Mouse (Mus musculus) forebrain, embryonic 15.5 days (tissue): ENCODE data around the gene Lats1. TPM values are rescaled to one million over a fixed set of nuclear protein-coding genes. Genes with fewer than 3 reads are reported as not detected.
"Not testable (repeated sequence)": the region's sequence is repeated elsewhere in the genome, so short reads cannot be mapped to it uniquely, and the experiment has no call there.

ENCODE experiments used
- ATAC-seq: fragments of 200-750 bp; cut with Nextera tagmentation; replicated peaks from 2 replicates; pipeline ENCODE4 v1.8.0; 2017; ENCODE audit warnings: mild to moderate bottlenecking, moderate TSS enrichment, moderate library complexity
- H3K27ac ChIP-seq: fragments of 300-500 bp; sonication (generic); replicated peaks from 2 replicates; pipeline ENCODE4 v1.5.1; 2015; ENCODE audit warnings: mild to moderate bottlenecking, inconsistent platforms
- H3K27me3 ChIP-seq: fragments of 300-500 bp; sonication (generic); 2 replicates; pipeline ENCODE4 v1.6.1; 2015; ENCODE audit warnings: inconsistent platforms
- H3K36me3 ChIP-seq: fragments of 300-500 bp; sonication (generic); 2 replicates; pipeline ENCODE4 v1.6.1; 2015; ENCODE audit warnings: mild to moderate bottlenecking, inconsistent platforms
- H3K4me1 ChIP-seq: fragments of 300-500 bp; sonication (generic); 2 replicates; pipeline ENCODE4 v1.6.1; 2015; ENCODE audit warnings: inconsistent platforms
- H3K4me2 ChIP-seq: fragments of 300-500 bp; sonication (generic); replicated peaks from 2 replicates; pipeline ENCODE4 v1.6.1; 2015; ENCODE audit warnings: mild to moderate bottlenecking, inconsistent platforms
- H3K4me3 ChIP-seq: fragments of 300-500 bp; sonication (generic); 2 replicates; pipeline ENCODE4 v1.5.1; 2015; ENCODE audit warnings: mild to moderate bottlenecking, inconsistent platforms
- H3K9ac ChIP-seq: fragments of 300-500 bp; sonication (generic); replicated peaks from 2 replicates; pipeline ENCODE4 v1.6.1; 2015; ENCODE audit warnings: mild to moderate bottlenecking, inconsistent platforms
- H3K9me3 ChIP-seq: fragments of 300-500 bp; sonication (generic); 2 replicates; pipeline ENCODE4 v1.6.1; 2016; ENCODE audit warnings: inconsistent platforms
- WGBS: fragments of 180-500 bp; shearing (Covaris S2); methylation state at CpG from one replicate; pipeline ENCODE4 v1.1.7; 2015; ENCODE audit warnings: mixed read lengths; 5-methylcytosine and 5-hydroxymethylcytosine counted together
- polyA plus RNA-seq: library from polyadenylated mRNA; unstranded; fragments of >200 nt; fragmentation: Nextera tagmentation; extraction: Ambion mirVana; gene quantifications from 2 replicates; pipeline ENCODE4 v1.2.1, GENCODE M21; 2015

The Lats1 gene
- polyA plus RNA-seq, 1 experiment from 2014 or later: 10.8 TPM

GRCm38 (mm10) chr10:7731582-7731981 is 50.6 kb downstream of the Lats1 start:
- Histone ChIP-seq H3K36me3 (no peaks in the 10 kb centered on the region), H3K27me3 (no peaks in the 10 kb centered on the region), H3K9me3 (no peaks in the 10 kb centered on the region), H3K27ac (no peak overlapping the region), H3K4me1 (peaks cover 16% of the 10 kb centered on the region), H3K9ac (no peak overlapping the region), H3K4me2 (no peak overlapping the region), H3K4me3 (no peak overlapping the region)
- ATAC-seq: no peak

- Histone ChIP-seq H3K27ac (no peak overlapping the region), H3K27me3 (no peaks in the 10 kb centered on the region), H3K4me2 (no peak overlapping the region), H3K4me3 (no peak overlapping the region), H3K9me3 (no peaks in the 10 kb centered on the region), H3K36me3 (peaks cover 7% of the 10 kb centered on the region), H3K4me1 (no peaks in the 10 kb centered on the region), H3K9ac (no peak overlapping the region)
- ATAC-seq: no peak
Measured at GRCm38 (mm10) chr10:7737122-7737521, 56.1 kb downstream of the Lats1 start.

- ATAC-seq: no peak
- H3K27ac ChIP-seq: no peak overlapping the region
- 84% methylated on average over 3 of the region's 3 CpGs for WGBS
- H3K4me1 ChIP-seq: no peaks in the 10 kb centered on the region
- H3K27me3 ChIP-seq: no peaks in the 10 kb centered on the region
- H3K4me3 ChIP-seq: no peak overlapping the region
- no peak overlapping the region for H3K4me2 ChIP-seq
- peaks cover 10% of the 10 kb centered on the region for H3K36me3 ChIP-seq
- no peaks in the 10 kb centered on the region for H3K9me3 ChIP-seq
- H3K9ac ChIP-seq: no peak overlapping the region
Measured at GRCm38 (mm10) chr10:7737914-7738313, 56.9 kb downstream of the Lats1 start.

- H3K27ac ChIP-seq, H3K9ac ChIP-seq, H3K4me3 ChIP-seq, H3K4me1 ChIP-seq, H3K27me3 ChIP-seq, ATAC-seq, H3K4me2 ChIP-seq, H3K9me3 ChIP-seq: not testable (repeated sequence)
- H3K36me3 ChIP-seq: peaks cover 56% of the 10 kb centered on the region
- WGBS: 96% methylated on average over 6 of the region's 6 CpGs
Measured at GRCm38 (mm10) chr10:7745528-7745927, 64.5 kb downstream of the Lats1 start.

GRCm38 (mm10) chr10:7748752-7749151 is 67.7 kb downstream of the Lats1 start:
- Histone ChIP-seq H3K9me3 (no peaks in the 10 kb centered on the region), H3K27me3 (no peaks in the 10 kb centered on the region), H3K27ac (no peak overlapping the region), H3K4me3 (no peak overlapping the region), H3K36me3 (peaks cover 63% of the 10 kb centered on the region), H3K4me1 (no peaks in the 10 kb centered on the region), H3K4me2 (no peak overlapping the region), H3K9ac (no peak overlapping the region)
- WGBS: 94% methylated on average over 6 of the region's 6 CpGs
- no peak for ATAC-seq

- WGBS: 96% methylated on average over 2 of the region's 2 CpGs
- peaks cover 60% of the 10 kb centered on the region for H3K36me3 ChIP-seq
- H3K4me3 ChIP-seq: no peak overlapping the region
- H3K9ac ChIP-seq: no peak overlapping the region
- no peak for ATAC-seq
- no peaks in the 10 kb centered on the region for H3K4me1 ChIP-seq
- no peak overlapping the region for H3K27ac ChIP-seq
- no peaks in the 10 kb centered on the region for H3K27me3 ChIP-seq
- no peaks in the 10 kb centered on the region for H3K9me3 ChIP-seq
- no peak overlapping the region for H3K4me2 ChIP-seq
Measured at GRCm38 (mm10) chr10:7757544-7757943, 76.5 kb downstream of the Lats1 start.

Other genes with a start within 250 kb of the Lats1 start
- gene Ulbp1, start 207.6 kb upstream of the Lats1 start, polyA plus RNA-seq: 0.65 TPM in 2 replicates
- 41.6 and 43.6 TPM in 2 replicates for gene Lrp11, start 91.4 kb upstream of the Lats1 start, polyA plus RNA-seq
- 39.1 and 41.1 TPM in 2 replicates for gene Nup43, start 13.7 kb upstream of the Lats1 start, polyA plus RNA-seq
- gene Pcmt1, start 78 bp upstream of the Lats1 start, polyA plus RNA-seq: 163 and 164 TPM in 2 replicates
- gene Katna1, start 44.8 kb downstream of the Lats1 start, polyA plus RNA-seq: 41.8 and 42.5 TPM in 2 replicates
- gene Ginm1, start 111.6 kb downstream of the Lats1 start, polyA plus RNA-seq: 47.1 and 50.0 TPM in 2 replicates
- gene Ppil4, start 111.7 kb downstream of the Lats1 start, polyA plus RNA-seq: 53.4 and 58.2 TPM in 2 replicates
- gene Zc3h12d, start 151.3 kb downstream of the Lats1 start, polyA plus RNA-seq: 0.04 and 0.10 TPM in 2 replicates